Mouse (Mus musculus): ENCODE measurements at regions not wholly inside any gene's neighbourhood (a gene's known extent, or its start where the extent isn't known, plus 50 kb on each side); places are given as distances from the start of the nearest gene placed in this dataset.

GRCm38 (mm10) chr16:50766055-50766770, 175.3 kb upstream of the Ccdc54 start:
- TF ChIP-seq POLR2A (IDR thresholded peaks at IDR 0.05; ENCODE audit: insufficient read depth, low read depth, low read length) (no peak), CTCF (IDR thresholded peaks at IDR 0.05; ENCODE audit: insufficient read depth, low read depth, low read length) (no peak)

All from olfactory bulb, adult 2 months (tissue).